Mouse (Mus musculus) G1E-ER4 (cell line): Measurements from ENCODE around the gene Ptpn4. TPM values are rescaled to one million over a fixed set of nuclear protein-coding genes. Genes with fewer than 3 reads are reported as not detected.

ENCODE experiments used
- GATA1 ChIP-seq: IDR thresholded peaks from one replicate; pipeline ENCODE4 v1.8.0; 2012; ENCODE audit warnings: low read length, inconsistent platforms
- polyA plus RNA-seq: library from polyadenylated mRNA; stranded (reverse); fragments of >175 nt; gene quantifications from 2 replicates; pipeline ENCODE4 v1.2.3, GENCODE M21; 2012

The Ptpn4 gene
- polyA plus RNA-seq, result 13.3 and 18.4 TPM in 2 replicates

GRCm38 (mm10) chr1:119837035-119837751 is at the start of gene Ptpn4:
Gene Ptpn4, minus strand, starts transcription at chr1:119837613.
- no peak for TF ChIP-seq GATA1

GRCm38 (mm10) chr1:119886320-119886719 is 48.9 kb upstream of the Ptpn4 start:
- no peak for TF ChIP-seq GATA1

DNA sequence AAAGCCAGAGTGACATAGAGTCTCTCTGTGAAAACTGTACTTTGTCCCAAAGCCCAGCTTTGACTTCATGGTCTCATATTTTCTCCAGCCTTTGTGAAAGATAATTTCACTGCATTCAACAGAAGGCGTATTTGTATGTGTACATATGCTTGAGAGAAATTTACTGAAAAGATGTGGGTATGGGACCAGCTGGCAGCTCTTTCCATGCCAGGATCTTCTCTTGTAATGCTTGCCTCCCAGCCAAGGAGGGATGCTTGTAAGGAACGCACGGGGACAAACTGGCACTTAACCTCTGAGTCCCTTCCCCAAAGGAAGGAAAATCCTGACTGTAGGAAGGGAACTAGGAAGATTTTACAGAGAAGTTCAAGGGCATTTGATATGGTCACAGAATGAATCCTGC is 46.9 kb upstream of the Ptpn4 start:
- no peak for TF ChIP-seq GATA1

DNA sequence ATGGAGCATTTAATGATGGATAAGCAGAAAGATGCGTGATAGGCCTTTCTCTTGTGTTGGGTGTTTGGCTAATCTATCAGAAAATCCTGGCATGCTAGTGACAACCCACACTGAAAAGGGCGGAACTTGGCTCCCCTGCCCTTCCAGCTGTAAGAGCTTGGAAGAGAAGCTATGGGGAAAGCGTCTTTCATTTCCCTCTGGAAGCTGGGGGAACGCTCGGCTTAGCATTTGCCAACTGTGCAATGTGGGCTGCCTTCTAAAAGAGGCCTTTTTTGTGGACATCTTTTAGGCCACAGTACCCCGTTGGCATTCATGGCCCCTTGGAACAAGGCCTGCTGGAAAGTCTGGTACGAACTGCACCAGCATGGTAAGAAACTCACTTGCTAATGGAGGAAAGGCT is 41.5 kb upstream of the Ptpn4 start:
- no peak for TF ChIP-seq GATA1

DNA sequence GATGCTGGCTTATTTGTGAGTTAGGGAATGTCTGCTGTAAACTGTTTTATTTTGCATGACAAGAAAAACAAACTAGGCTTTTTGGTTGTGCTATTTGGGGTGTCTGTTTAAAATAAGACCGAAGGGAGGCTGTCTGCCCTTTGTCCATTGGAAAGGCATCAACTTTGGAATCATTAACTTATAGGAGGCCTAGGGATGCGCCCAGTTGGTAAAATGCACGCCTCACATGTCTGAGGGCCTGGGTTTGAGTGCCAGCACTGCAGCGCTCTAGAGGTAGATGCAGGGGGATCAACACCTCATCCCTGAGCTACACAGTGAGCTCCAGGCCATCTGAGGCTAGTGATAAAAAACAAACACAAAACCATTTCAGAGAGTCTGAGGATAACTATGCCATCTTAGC is 40.1 kb upstream of the Ptpn4 start:
- TF ChIP-seq GATA1, result no peak

GRCm38 (mm10) chr1:119868395-119869161 is 31.2 kb upstream of the Ptpn4 start:
- no peak for TF ChIP-seq GATA1

DNA sequence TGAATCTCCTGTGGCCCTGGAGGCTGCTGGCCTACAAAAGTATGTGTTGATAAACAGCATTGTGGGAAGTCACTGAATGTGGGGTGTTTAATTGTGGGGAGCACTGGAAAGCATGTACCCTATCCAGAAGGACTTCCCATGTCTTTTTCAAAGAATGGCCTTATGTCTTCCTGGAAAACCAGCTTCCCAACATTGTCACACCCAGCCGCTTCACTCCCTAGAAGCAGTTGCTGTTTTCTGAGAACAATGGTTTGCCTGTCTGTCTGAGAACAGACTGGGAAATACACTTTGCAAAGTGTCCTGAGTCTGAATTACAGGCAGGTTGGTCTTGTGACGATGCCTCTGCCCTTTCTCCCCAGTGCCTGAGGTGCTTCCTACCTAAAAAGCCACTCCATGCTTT is 29.9 kb upstream of the Ptpn4 start:
- TF ChIP-seq GATA1, result no peak

DNA sequence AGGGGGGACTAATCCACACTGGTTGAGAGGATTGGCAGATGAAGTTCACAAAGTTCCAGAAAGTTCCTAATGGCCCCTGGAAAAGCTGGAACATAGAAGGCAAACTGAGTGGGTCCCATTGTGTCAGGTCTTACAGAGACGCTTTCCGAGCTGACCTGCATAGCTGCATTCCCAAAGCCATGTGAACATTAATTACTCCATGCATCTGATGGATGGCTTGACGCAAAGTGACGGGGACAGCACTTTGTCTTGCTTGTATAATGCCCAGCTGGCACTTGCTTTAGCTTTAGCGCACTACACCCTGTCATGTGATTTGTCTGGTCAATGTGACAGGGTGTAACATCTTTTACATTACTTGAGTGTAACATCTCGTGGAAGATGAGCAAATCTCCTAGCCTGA is 27.9 kb upstream of the Ptpn4 start:
- no peak for TF ChIP-seq GATA1

DNA sequence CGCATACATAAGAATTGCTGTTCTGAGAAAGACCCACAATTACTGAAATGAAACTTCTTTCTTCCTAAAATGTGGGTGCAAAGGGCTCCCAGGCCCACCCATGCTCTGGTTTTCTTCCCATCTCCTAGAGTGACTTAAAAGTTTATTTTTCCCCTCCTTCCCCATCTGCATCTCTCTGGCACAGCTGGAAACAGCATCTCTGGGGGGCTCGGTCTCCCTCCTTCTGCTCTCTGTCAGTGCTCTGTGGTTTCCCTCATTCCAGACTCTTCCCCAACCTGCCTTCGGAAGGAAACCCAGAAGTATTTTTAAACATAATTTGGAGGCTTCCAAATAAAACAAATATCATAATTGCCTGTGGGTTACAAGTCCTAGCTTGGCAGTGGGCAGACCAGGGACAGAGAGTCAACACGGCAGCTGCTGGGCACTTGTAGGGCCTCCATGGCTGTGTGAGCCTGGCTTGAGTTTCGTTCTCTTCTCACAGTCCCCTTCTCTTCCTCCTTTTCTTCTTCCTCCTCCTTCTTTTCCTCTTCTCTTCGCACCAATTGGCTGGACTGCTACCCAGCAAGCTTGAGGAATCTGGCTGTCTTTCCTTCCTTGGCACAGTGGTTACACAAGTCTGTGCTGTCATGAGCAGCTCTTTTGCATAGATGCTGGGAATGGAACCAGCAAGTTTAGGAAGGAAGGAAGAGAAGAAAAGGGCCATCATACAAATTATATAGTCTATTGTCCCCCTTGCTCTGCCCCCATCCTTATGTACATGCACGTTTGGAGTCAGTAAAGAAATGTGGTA is 26.3 kb upstream of the Ptpn4 start:
- no peak for TF ChIP-seq GATA1

GRCm38 (mm10) chr1:119859566-119859965 is 22.2 kb upstream of the Ptpn4 start:
- TF ChIP-seq GATA1, result no peak

DNA sequence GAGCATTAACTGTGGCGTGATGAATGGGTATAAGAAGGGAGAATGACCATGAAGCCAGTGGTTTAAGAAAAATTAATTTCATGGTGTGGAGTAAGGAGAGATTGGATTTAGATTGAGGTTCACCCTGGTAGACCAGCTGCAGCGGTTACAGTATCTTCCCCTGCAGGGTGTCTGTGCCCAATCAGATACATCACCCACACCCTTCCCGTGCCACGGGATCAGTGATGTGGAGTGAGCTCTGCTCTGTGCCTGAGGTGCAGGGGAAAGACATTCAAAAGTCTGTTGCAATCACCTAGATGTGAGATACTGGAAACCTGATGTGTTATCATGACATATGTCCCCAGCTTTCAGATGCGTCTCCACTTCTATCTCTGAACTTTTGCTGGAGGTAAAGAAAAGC is 15.6 kb upstream of the Ptpn4 start:
- TF ChIP-seq GATA1, result no peak

DNA sequence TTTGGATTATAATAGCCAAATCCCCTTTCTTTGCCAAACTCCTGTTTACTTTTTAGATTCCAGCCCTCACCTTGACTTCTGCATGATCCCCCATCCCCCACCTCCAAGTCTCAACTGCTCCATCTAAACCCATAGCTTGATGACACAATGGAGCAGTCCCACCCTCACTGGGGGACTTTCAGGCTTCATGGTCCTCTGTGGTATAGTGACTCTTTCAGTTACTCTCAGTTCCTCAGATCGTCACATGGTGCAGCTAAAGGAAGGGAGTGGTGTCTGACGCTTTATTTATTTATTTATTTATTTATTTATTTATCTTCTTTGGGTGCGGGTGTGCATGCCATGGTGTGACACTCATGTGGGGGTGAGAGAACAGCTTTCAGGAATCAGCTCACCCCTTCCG is 14.9 kb upstream of the Ptpn4 start:
- no peak for TF ChIP-seq GATA1

GRCm38 (mm10) chr1:119849146-119849935 is 11.9 kb upstream of the Ptpn4 start:
- TF ChIP-seq GATA1, result no peak

GRCm38 (mm10) chr1:119845321-119845720 is 7.9 kb upstream of the Ptpn4 start:
- TF ChIP-seq GATA1, result no peak

- TF ChIP-seq GATA1, result no peak
Observed at GRCm38 (mm10) chr1:119843121-119843520, 5.7 kb upstream of the Ptpn4 start.
